Mouse (Mus musculus) testis, adult 2 months (tissue): ENCODE results near the gene Spen.

Experiments used
- CTCF ChIP-seq: fragments of 200-500 bp; IDR thresholded peaks from 2 replicates; pipeline ENCODE4 v1.5.1; 2012; ENCODE audit warnings: low read depth, mild to moderate bottlenecking, inconsistent platforms, low read length, moderate library complexity; ENCODE audit not compliant: control insufficient read depth, insufficient read depth, insufficient replicate concordance
- POLR2A ChIP-seq: fragments of 200-500 bp; IDR thresholded peaks from 2 replicates; pipeline ENCODE4 v1.6.1; 2012; ENCODE audit warnings: low read depth, mild to moderate bottlenecking, inconsistent platforms, low read length, moderate library complexity; ENCODE audit not compliant: control insufficient read depth

DNA sequence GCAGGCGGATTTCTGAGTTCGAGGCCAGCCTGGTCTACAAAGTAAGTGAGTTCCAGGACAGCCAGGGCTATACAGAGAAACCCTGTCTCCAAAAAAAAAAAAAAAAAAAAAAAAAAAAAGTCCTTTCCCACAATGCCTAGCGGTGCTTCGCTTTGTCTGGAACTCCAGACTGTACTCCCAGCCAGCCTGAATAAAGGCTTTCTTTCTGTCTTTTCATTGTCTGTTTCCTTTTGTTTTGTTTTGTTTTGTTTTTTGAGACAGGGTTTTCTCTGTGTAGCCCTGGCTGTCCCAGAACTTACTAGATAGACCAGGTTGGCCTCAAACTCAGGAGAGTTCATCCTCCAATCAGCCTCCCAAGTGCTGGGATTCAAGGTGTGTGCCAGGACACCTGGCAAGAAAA, 25.8 kb upstream of the Spen start:
- TF ChIP-seq CTCF = no peak
- no peak for TF ChIP-seq POLR2A
